Mouse (Mus musculus) forebrain, embryonic 12.5 days (tissue): Measurements from ENCODE around the gene Polr1b. TPM values are rescaled to one million over a fixed set of nuclear protein-coding genes. Genes with fewer than 3 reads are reported as not detected.

Source experiments
- ATAC-seq: fragments of 200-750 bp; cut with Nextera tagmentation; 2 replicates; pipeline ENCODE4 v1.8.0; 2017; ENCODE audit warnings: moderate TSS enrichment; ENCODE audit not compliant: low FRiP score
- H3K27ac ChIP-seq: fragments of 300-500 bp; sonication (generic); 2 replicates; pipeline ENCODE4 v1.5.1; 2016; ENCODE audit warnings: mild to moderate bottlenecking
- H3K27me3 ChIP-seq: fragments of 300-500 bp; sonication (generic); 2 replicates; pipeline ENCODE4 v1.6.1; 2016; ENCODE audit warnings: mild to moderate bottlenecking
- H3K36me3 ChIP-seq: fragments of 300-500 bp; sonication (generic); replicated peaks from 2 replicates; pipeline ENCODE4 v1.6.1; 2016; ENCODE audit warnings: mild to moderate bottlenecking
- H3K4me1 ChIP-seq: fragments of 300-500 bp; sonication (generic); 2 replicates; pipeline ENCODE4 v1.6.1; 2016
- H3K4me2 ChIP-seq: fragments of 300-500 bp; sonication (generic); 2 replicates; pipeline ENCODE4 v1.6.1; 2016; ENCODE audit warnings: mild to moderate bottlenecking, moderate library complexity
- H3K4me3 ChIP-seq: fragments of 300-500 bp; sonication (generic); replicated peaks from 2 replicates; pipeline ENCODE4 v1.5.1; 2016; ENCODE audit warnings: mild to moderate bottlenecking
- H3K9ac ChIP-seq: fragments of 300-500 bp; sonication (generic); 2 replicates; pipeline ENCODE4 v1.6.1; 2016; ENCODE audit warnings: mild to moderate bottlenecking
- H3K9me3 ChIP-seq: fragments of 300-500 bp; sonication (generic); 2 replicates; pipeline ENCODE4 v1.6.1; 2016
- WGBS: fragments of 180-500 bp; shearing (Covaris S2); methylation state at CpG from one replicate; pipeline ENCODE4 v1.1.7; 2016; 5-methylcytosine and 5-hydroxymethylcytosine counted together
- polyA plus RNA-seq: library from polyadenylated mRNA; unstranded; fragments of >200 nt; fragmentation: Nextera tagmentation; extraction: Ambion mirVana; gene quantifications from 2 replicates; pipeline ENCODE4 v1.2.1, GENCODE M21; 2016

Gene Polr1b
- polyA plus RNA-seq, 1 experiment from 2014 or later: 27.1 TPM

- Histone ChIP-seq H3K9me3 (no peaks in the 10 kb centered on the region), H3K36me3 (no peaks in the 10 kb centered on the region), H3K9ac (no peak overlapping the region), H3K4me3 (no peak overlapping the region), H3K4me1 (no peaks in the 10 kb centered on the region), H3K27ac (no peak overlapping the region), H3K4me2 (no peak overlapping the region), H3K27me3 (no peaks in the 10 kb centered on the region)
- no peak for ATAC-seq
- 46% methylated on average over 7 of the region's 7 CpGs for WGBS
Measured at GRCm38 (mm10) chr2:129174474-129174873, 73.7 kb downstream of the Polr1b start.

GRCm38 (mm10) chr2:129175636-129176035 lies 74.8 kb downstream of the Polr1b start:
- no peaks in the 10 kb centered on the region for H3K36me3 ChIP-seq
- no peak overlapping the region for H3K9ac ChIP-seq
- no peaks in the 10 kb centered on the region for H3K9me3 ChIP-seq
- no peak overlapping the region for H3K4me2 ChIP-seq
- H3K27me3 ChIP-seq: no peaks in the 10 kb centered on the region
- no peaks in the 10 kb centered on the region for H3K4me1 ChIP-seq
- WGBS: 83% methylated on average over 2 of the region's 2 CpGs
- H3K4me3 ChIP-seq: no peak overlapping the region
- no peak overlapping the region for H3K27ac ChIP-seq
- ATAC-seq: no peak

Other genes with a start within 250 kb of the Polr1b start
- gene Fbln7, start 238.0 kb upstream of the Polr1b start, polyA plus RNA-seq: 1.5 and 1.9 TPM in 2 replicates
- 8.7 and 10.5 TPM in 2 replicates for gene Zc3h8, start 156.9 kb upstream of the Polr1b start, polyA plus RNA-seq
- gene Zc3h6, start 133.6 kb upstream of the Polr1b start, polyA plus RNA-seq: 4.0 and 4.5 TPM in 2 replicates
- 29.1 and 30.7 TPM in 2 replicates for gene Gm10762, start 133.3 kb upstream of the Polr1b start, polyA plus RNA-seq
- gene Vinac1, start 52.8 kb upstream of the Polr1b start, polyA plus RNA-seq: 0.20 and 0.21 TPM in 2 replicates
- gene Ttl, start 35.1 kb upstream of the Polr1b start, polyA plus RNA-seq: 16.9 and 18.1 TPM in 2 replicates
- 21.8 and 23.3 TPM in 2 replicates for gene Chchd5, start 28.7 kb downstream of the Polr1b start, polyA plus RNA-seq
- gene Slc20a1, start 97.8 kb downstream of the Polr1b start, polyA plus RNA-seq: 61.6 and 63.1 TPM in 2 replicates
- 60.1 and 67.2 TPM in 2 replicates for gene Ckap2l, start 196.2 kb downstream of the Polr1b start, polyA plus RNA-seq
- 0.18 and 0.21 TPM in 2 replicates for gene Il1a, start 209.0 kb downstream of the Polr1b start, polyA plus RNA-seq